Mouse (Mus musculus): ENCODE data around the gene Ginm1.

The Ginm1 gene

DNA sequence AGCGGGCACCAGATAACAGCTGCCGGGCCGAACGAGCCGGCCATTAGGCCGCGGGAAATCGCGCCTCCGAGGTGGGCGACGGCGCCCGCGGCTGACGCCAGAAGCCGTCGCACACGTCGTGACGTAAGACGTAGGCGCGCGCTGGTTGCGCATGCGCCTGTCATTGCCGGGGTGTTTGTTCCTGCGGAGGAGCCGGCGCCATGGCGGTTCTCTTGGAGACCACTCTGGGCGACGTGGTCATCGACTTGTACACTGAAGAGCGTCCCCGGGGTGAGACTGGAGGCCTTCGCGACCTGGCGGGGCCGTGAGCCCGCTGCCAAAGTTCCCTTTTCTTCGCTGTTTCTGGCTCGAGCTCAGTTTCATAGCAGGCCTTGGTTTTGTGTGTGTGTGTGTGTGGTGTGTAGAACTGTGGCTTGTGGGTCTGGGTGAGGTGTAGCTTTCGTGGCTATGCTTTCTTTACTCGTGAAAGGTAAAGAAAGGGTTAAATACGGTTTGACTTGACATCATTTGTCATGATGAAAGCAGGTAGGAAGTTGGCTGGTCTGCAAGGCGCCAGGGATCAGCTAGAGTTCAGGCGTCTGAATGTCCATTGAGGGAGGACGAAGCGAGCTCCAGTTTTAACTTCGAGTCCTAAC lies at the start of gene Ginm1, which contains the start of gene Ppil4:
TSS of gene Ginm1 (minus strand) at position 74 of the 635 bp plus-strand sequence.
TSS of gene Ppil4 (plus strand) at position 141 of the 635 bp plus-strand sequence.
- DNase-seq (ENCODE audit: low read depth), result peak; percentile 97

DNA sequence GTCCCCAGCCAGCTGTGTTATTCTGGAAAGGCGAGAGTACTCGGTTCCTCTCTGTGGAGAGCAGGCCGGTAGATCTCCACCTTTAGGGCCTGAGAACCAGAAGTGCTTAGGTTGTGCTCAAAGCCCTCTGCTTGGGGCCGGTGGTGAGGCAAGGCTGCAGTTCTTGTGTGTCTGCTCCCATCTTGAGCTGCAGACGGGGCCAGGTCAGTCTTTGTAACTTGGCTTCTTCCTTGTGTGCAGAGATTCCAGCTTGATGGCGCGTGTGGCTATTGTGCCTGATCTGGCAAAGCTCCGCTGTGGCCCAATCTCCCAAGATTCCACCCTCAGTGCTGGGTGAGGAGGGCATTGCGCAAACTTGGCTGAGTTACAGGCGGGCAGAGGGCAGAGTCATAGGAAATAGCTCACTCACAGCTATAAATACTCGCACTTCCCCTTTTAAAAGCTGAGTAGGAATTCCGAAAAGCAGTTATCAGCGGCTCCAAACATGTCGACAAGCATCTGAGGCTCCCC lies 49.0 kb upstream of the Ginm1 start:
- no peak for DNase-seq (ENCODE audit: low read depth)

DNA sequence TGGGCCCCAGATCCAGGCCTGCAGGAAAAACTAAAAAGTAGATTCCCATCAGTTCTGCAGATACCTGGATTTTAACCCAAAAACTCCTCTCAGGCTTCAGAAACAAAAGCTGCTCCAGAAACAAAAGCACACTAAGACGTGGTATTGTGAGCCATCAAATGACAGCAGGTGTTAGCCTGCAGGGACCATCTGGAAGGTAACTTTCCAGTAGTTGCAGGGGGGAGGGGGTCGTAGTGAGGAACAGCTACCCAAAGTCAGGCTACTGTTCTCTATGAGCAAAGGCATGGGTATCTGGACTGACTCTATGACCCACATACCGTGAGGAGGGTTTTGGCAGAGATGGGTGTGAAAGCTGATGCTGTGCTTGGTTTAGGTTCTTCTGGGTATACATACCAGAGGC lies 48.2 kb upstream of the Ginm1 start:
- DNase-seq (ENCODE audit: low read depth), result peak; percentile 47

DNA sequence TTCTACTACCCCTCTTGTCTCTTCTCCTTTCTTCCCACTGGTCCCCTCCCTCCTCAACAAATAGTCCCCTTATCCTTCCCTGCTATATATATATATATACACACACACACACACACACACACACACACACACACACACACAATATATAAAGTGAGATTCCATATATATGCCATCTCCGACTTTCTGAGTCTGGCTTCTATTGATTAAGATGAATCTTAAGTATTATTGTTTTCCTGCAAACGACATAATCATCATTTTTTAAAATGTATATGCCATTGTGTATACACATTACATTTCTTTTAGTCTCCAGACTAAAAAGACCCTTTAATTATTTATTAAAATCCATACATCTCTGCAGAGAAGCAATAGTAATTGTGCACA lies 47.7 kb upstream of the Ginm1 start:
- no peak for DNase-seq (ENCODE audit: low read depth)

DNA sequence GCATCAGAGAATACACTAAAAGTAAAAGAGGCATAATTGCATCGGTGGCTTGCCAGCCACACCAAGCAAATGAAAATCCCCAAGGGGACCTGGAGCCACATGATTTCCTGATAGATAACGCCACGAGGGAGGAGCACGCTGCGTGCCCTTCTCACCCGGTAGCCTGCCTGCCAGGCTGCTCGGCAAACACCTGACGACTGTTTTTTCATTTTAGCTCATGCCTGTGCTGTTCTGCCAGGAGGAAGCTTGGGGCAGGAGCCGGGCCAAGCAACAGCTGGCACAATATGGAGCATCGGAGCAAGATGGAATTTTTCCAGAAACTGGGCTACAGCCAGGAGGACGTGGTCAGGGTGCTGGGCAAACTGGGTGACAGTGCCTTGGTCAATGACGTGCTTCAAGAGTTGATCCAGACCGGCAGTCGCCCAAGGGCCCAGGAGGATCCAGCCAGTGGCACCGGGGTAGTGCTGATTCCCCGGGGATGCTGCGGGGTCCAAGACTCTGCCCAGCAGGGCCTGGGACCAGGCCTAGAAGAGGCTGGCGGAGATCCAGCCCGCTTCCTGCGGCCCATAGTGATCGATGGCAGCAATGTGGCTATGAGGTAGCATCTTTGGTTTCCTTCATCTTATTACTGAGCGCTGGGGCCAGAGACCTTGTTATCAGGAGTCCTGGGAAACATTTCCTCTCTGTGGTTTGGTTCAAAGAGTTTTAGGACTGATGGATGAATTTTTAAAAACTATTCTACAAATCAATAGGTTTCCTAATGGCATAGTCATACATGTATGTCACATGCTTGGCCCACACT lies 47.1 kb upstream of the Ginm1 start:
- peak; percentile 90 for DNase-seq (ENCODE audit: low read depth)

DNA sequence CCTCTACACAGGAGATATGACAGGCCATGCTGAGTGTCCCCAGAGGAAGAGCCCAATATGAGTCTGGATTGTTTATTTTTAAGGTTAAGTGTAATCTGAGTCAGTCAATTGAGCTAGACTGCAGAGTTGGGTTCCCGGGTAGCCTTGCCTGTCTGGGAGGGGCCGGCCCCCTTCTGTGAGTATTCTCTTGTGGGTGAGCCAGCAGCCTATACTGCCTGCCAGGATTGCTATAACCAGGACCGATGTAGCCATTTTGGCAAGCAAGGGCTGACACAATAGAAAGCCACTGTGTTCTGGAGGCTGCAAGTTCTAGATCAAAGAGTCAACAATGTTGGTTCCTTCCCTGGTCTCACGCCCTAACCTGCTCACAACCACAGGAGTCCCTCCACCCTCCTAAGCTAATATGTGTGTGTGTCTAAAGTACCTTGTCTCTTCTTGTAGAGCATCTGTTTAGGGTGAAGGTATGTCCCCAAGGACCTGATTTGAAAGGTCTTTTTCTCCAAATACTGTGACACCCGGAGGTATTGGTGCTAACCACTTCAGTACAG lies 46.3 kb upstream of the Ginm1 start:
- no peak for DNase-seq (ENCODE audit: low read depth)

DNA sequence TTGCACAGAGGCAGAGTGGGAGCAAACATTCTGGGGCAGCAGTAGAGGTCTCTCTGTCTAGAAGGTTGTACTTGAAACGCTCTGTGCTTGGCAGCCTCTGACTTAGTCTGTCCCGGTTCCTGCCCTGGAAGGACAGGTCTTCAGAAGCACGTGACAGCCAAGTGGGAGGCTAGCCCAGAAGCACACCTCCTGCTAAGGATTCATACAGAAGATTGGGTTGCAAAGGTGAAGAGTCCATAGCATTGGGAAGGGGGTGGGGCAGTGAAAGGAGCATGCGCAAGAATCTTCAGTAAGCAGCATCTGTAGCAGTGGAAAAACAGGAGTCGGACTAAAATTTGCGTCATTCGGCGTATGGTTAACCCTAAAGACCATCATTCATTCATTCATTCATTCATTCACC lies 45.4 kb upstream of the Ginm1 start:
- DNase-seq (ENCODE audit: low read depth), result peak; percentile 71

DNA sequence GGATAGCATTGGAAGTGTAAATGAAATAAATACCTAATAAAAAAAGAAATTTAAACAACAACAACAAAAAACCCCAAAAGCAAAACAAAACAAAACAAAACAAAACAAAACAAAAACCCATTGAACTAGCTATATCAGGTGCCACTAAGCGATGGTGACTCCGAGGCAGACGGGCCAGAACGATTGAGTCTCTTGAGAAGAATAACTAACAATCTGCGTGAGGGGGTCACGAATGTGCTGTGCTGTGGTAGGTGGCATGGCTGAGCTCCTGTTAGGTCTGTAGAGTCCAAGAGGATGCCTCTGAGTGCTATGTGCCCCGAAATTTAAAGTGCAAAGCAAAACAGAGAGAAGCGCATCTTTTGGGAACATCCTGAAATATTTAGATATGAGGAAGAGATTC lies 44.8 kb upstream of the Ginm1 start:
- DNase-seq (ENCODE audit: low read depth), result peak; percentile 54

DNA sequence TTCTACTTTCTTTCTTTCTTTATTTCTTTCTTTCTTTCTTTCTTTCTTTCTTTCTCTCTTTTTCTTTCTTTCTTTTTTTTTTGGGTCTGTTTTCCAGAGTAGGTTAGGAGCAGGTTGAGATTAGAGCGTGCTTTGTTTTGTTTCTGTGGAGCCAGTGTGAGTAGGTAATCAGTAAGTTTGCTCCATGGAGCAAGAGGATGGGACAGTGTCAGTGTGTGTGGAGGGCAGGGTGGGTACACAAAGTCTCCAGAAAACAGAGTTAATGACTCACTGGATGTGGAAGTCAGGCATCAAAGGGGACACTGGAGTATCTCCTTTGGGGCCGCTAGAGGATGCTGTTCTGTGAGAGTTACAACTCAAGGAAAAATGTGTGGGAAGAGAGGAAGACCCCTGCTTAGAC lies 44.3 kb upstream of the Ginm1 start:
- DNase-seq (ENCODE audit: low read depth), result peak; percentile 57

DNA sequence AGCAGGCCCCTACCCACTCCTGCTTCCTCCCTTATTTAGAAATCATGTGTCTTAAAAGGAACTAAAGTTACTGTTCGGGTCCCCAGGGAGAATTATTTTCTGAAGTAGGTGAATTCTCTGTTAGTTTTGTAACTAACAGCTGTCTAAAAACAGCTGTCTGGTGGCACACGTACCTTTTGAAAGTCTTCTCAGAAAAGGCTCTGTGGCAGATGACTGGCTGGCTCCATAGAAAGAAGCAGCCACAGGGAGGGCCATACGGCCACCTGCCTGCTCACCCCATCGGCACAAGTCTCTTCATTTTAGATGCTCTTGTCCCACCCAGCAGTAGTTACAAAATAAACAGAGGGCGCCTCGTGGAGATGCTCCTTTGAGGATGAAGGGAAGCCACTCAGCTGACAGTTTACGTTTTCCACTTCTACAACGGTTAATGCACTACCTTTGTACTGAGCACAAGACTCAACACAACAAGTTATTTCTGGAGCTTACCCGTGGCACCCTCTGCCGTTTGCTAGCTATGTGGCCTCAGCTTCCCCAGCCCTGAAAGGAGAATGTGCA lies 42.1 kb upstream of the Ginm1 start:
- DNase-seq (ENCODE audit: low read depth), result peak; percentile 81

DNA sequence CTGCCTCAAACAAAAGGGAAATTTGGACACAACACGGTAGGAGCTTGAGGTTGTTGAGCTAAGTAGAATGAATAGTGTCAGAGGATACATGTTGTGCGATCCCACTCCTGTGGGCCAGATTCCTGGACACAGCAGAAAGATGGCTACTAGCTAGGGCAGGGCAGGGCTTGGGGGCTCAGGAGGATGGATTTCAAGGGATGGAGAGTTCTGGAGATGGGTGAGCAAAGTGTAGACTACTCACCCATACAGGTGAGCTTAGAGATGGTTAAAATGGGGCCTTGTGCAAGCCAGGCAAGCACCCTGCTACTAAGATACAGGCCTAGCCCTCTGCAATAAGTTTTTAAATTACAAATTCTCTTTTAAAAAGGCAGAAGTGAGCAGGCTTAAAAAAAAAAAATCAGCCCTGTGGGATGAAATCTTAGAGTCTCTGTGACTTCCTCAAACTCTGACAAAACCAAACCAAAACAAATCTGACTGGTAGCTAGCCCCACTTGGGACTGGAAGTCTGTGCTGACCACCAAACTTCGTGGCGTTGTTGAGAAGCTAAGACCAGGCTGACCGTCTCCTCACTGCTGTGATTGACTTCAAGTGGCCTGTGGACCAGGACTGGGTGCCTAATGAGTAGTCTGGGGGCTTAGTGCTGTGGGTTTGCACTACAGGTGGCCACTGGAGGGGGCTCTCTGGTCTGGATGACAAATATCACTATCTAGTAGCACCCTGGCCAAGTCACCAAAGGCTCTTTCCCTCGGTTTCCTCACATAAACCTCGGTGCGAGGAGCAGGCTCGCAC lies 40.9 kb upstream of the Ginm1 start:
- peak; percentile 77 for DNase-seq (ENCODE audit: low read depth)

DNA sequence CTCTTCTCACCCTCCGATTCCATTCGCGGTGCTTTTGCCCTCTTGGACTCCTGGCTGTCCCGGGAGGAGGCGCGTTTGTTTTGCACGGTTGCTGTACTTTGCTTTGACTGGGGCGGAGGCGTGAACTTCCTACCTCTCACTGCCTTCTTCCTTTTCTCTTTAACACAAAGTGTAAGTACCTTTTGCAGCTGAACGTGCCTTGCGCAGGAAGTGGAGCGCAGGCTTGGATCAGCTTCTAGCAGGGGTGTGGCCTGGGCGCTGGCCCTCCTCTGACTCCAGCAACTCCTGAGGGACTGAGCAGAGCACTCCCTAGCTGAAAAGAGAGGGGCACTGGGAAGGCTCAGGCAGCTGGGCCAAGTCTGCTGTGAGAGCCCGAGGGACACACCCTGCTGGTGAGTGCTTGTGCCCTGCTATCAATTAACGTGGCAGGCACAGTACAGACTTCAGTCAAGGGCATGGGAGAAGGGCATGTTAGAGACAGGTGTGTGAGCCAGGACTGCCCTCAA lies 39.6 kb upstream of the Ginm1 start, which contains the start of gene Zc3h12d:
TSS of gene Zc3h12d (plus strand) at position 300 of the 506 bp plus-strand sequence.
- DNase-seq (ENCODE audit: low read depth), result peak; percentile 90

DNA sequence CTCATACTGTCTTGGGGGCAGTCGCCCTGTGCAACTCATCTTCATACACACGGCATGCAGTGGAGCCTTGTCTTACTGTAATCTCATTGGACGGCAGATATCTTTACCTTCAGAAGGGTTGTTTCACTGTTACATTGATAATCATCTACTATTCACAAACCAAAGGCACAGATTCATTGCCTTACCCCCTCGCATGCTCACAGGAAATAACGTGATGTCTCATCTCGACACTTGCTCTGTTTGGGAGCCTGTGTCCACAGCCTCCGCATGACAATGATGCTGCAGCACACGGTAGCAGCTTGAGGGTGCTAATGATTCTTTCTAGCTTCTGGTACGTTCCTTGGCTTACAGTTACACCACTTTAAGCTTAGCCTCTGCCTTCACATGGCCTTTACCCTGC lies 33.5 kb upstream of the Ginm1 start:
- DNase-seq (ENCODE audit: low read depth), result peak; percentile 91

DNA sequence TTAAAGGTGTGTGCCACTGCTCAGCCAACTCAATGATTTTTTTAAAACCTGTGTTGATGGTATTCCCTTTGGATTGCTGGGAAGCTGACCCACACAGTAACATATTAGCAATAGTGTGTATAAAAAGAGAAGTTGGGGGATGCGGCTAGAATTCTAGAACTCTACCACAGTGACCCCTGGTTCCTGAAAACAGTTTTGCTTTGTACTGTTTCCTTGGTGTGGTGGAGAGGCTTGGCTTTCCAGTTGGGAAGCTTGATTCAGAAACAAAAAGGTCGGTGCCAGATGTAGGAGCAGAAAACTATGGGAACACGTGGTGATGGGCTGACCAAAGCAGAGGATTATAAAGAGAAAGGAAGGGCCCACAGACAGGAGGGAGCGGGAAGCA lies 32.6 kb upstream of the Ginm1 start:
- DNase-seq (ENCODE audit: low read depth), result no peak

DNA sequence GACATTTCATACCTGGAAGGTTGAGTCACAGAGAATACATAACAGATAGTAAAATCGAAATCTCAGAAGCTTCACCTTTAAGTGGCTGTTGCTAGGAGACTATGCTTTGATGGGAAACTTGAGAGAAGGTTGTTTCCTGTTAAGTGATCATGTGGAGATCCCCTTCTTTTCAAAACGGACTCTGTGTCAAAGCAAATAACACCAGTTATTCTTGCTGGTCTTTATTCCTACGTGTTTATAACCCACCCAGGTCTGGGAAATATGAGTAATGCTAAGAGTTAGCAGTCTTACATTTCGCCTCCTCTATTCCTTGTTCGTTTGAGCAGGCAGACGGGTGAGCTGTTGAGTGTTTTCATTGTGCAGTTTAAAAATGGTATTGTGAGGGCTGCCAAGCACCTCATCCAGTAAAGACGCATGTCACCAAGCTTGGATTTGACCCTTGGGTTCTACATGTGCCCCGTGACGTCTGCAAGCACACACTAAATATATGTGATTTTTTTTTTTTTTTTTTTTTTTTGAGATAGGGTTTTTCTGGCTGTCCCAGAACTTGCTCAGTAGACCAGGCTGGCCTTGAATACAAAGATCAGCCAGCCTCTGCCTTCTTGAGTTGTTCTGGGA lies 32.1 kb upstream of the Ginm1 start:
- DNase-seq (ENCODE audit: low read depth), result peak; percentile 93

DNA sequence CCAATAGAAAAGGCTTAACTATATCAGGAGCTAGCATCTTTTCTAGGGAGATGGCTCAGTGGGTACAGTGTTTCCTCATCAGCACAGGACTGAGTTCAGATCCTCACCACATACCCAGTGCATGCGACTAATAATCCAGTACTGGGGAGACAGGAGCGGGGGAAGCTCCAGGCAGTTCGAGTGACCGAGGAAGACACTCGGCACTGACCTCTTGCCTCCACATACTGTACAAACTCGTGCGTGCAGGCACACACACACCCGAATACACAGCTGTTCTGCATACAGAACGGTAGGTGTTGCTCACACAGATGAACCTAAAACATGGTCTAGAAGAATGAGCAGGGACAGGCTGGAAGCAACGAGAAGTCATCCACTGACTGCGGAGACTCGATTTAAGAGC lies 29.4 kb upstream of the Ginm1 start:
- DNase-seq (ENCODE audit: low read depth), result no peak

DNA sequence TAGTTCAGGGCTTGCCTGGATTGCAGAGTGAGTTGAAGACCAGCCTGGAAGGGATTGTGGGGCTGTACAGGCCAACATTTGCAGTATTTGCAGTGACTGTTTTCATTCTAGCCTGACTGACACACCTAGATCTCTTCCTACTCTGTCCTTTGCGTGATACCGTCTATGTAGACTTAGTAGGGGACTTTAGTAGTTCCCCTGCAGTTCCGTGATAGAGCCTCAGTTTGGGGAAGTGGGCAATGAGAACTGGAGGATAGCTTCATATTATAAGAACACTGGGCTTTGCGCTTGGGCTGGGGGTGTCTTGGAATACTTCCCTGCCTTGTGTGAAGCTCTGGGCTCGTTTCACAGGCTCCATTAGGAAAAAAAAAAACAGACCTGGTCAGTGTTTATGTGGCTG lies 27.5 kb upstream of the Ginm1 start:
- peak; percentile 28 for DNase-seq (ENCODE audit: low read depth)

DNA sequence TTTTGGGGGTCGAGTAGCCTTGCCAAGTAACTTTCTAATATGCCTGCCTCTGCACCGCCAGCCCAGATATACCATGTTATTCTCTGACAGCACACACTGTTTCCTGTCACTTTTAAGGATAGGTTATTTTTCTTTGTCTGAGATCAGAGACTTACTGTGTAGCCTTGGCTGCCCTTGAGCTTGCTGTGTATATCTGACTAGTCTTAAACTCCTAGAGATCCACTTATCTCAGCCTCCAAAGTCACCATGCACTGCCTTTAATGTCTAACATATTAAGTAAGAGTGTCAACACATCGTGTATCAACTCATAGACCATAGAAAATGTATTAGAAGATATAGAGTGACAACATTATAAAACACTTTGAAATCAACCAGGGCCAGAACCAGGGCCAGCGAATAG lies 27.0 kb upstream of the Ginm1 start:
- DNase-seq (ENCODE audit: low read depth), result no peak

DNA sequence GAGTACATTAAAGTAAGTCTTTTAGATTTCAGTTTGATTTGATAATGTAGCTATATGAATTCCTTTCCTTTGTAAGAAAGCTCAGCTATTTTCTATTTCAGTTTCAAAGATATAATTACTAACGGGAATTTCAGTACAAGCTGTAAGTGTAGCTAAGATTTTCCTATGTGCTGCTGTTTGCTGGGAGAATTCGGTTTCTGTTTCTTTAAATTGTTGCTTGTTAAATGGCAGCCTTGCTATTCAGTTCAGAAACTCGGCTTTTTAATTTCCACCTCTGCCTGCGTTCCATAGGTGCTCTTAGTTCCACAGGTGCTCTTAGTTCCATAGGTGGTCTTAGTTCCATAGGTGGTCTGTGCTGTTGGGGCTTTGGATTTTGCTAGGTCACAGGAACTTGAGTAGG lies 26.5 kb upstream of the Ginm1 start:
- peak; percentile 66 for DNase-seq (ENCODE audit: low read depth)

DNA sequence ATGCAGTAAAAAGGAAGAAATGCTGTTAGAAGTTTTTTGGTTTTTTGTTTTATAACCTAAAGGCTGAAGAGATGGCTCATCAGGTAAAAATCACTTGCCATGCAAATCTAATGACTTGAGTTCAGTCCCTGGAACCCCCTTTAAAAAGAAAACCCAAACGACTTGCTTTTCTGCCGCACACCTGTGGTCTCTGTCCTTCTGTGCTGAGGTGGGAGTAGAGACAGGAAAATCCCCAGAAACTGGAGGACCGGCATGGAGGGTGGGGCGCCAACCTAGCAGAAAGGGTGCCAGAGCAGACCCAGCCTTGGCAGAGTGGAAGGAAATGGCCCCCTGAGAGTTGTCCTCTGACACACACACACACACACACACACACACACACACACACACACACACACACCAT lies 26.1 kb upstream of the Ginm1 start:
- peak; percentile 65 for DNase-seq (ENCODE audit: low read depth)

DNA sequence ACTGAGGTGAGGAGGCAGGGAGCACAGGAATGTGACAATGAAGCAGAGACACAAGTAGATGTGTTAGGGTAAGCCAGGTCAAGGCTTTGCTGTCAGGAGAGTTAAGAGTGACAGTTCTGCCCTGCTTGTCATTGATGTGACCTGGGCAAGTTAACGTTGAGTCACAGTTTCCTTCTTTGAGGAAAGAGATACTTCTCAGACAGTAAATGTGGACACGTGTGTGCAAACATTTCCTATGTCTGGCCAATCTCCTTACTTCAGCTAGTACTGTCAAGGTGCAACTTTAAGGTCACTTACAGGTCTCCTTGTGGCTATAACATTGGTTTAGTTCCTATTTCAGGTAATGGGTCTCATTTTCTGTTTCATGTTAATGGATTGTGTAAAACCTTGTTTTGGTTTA lies 23.9 kb upstream of the Ginm1 start:
- peak; percentile 72 for DNase-seq (ENCODE audit: low read depth)
